11 mouse cellular contexts compared by ENCODE assay signal in the genomic region with DNA sequence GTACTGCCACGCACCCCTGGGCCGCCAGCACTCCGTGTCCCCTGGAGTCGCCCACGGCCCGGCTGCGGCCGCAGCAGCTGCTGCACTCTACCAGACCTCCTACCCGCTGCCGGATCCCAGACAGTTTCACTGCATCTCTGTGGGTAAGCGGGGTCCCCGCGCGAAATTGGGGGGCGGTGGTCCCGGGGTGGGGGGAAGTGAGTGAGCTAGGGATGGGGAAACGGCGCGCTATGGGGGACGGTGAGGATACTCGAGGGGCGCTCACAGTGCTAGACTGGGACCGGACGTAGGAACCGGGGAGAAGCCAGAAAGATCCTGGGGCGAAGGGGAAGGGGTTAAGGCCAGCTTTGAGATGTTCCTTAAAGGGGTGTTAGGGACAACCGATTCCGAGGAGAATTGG. TPM values are rescaled to one million over a fixed set of nuclear protein-coding genes. Genes with fewer than 3 reads are reported as not detected.
DNase-seq lines count a peak whose midpoint lies in the region; ATAC-seq and TF ChIP-seq lines count a peak whose summit lies in the region.
"Had no signal": no experiment of that assay in that cellular context is flagged by ENCODE, and none has a peak within 500 bp of the region (broad histone marks: within the 10 kb centered on the region; RNA-seq: fewer than 3 reads in every experiment).

No protein-coding gene starts in this region.

- no peak overlapping the region for H3K9ac ChIP-seq in forebrain, postnatal 0 days
- no peak overlapping the region for H3K9ac ChIP-seq in liver, postnatal 0 days (replicated peaks)

- peak overlapping the region; percentile 50 for H3K4me2 ChIP-seq in forebrain, postnatal 0 days (ENCODE audit: low read depth)
- H3K4me2 ChIP-seq in liver, postnatal 0 days (ENCODE audit: low read depth, low read length) = peak overlapping the region; percentile 56; the same call in 1 of the 2 replicates

- 2% methylated on average over 28 of the region's 28 CpGs for WGBS in forebrain, postnatal 0 days
- WGBS in liver, postnatal 0 days (ENCODE audit: insufficient replicate concordance) = 4% methylated on average over 28 of the region's 28 CpGs

- no peaks in the 10 kb centered on the region for H3K9me3 ChIP-seq in E14TG2a.4 (ENCODE audit: low read length)
- H3K9me3 ChIP-seq in forebrain, postnatal 0 days (ENCODE audit: low read length) = no peaks in the 10 kb centered on the region
- no peaks in the 10 kb centered on the region for H3K9me3 ChIP-seq in liver, postnatal 0 days (ENCODE audit: low read length)

- DNase-seq in embryo, embryonic 10.5 days (ENCODE audit: low spot score) = peak; percentile 19
- DNase-seq in embryo, embryonic 10 days (ENCODE audit: low spot score) = no peak
- peak; percentile 14 for DNase-seq in forebrain, postnatal 0 days
- no peak for DNase-seq in liver, postnatal 0 days
- no peak for DNase-seq in urinary bladder, adult 18-20 months (ENCODE audit: low spot score in 2 of 2)
- DNase-seq in frontal cortex, postnatal 14 days (ENCODE audit: low spot score in 2 of 2) = no peak
- no peak for DNase-seq in ovary, adult 18-20 months (ENCODE audit: low spot score)

- peaks cover 95% of the 10 kb centered on the region for H3K27me3 ChIP-seq in E14TG2a.4 (ENCODE audit: insufficient read depth, low read length)
- peaks cover 82% of the 10 kb centered on the region for H3K27me3 ChIP-seq in forebrain, postnatal 0 days (ENCODE audit: insufficient read depth, low read length)
- peaks cover 93% of the 10 kb centered on the region for H3K27me3 ChIP-seq in liver, postnatal 0 days (ENCODE audit: insufficient read depth, low read length)

- H3K4me3 ChIP-seq in E14TG2a.4 (replicated peaks; ENCODE audit: low read length) = peak overlapping the region; percentile 78
- H3K4me3 ChIP-seq in forebrain, postnatal 0 days (ENCODE audit: low read depth, low read length) = peak overlapping the region; percentile 27
- H3K4me3 ChIP-seq in liver, postnatal 0 days (ENCODE audit: low read depth, low read length) = peak overlapping the region; percentile 29; the same call in 1 of the 2 replicates

- H3K27ac ChIP-seq in forebrain, postnatal 0 days (ENCODE audit: low read depth, low read length) = no peak overlapping the region
- no peak overlapping the region for H3K27ac ChIP-seq in liver, postnatal 0 days (ENCODE audit: low read depth)

- H3K36me3 ChIP-seq in E14TG2a.4 (ENCODE audit: insufficient read depth, low read length) = no peaks in the 10 kb centered on the region
- H3K36me3 ChIP-seq in forebrain, postnatal 0 days (ENCODE audit: insufficient read depth) = no peaks in the 10 kb centered on the region
- H3K36me3 ChIP-seq in liver, postnatal 0 days (replicated peaks; ENCODE audit: insufficient read depth, low read length) = no peaks in the 10 kb centered on the region

- H3K4me1 ChIP-seq in E14TG2a.4 (replicated peaks; ENCODE audit: low read depth, low read length) = peaks cover 70% of the 10 kb centered on the region
- peaks cover 7% of the 10 kb centered on the region; the same call in 1 of the 2 replicates for H3K4me1 ChIP-seq in forebrain, postnatal 0 days (ENCODE audit: insufficient read depth)
- peaks cover 21% of the 10 kb centered on the region for H3K4me1 ChIP-seq in liver, postnatal 0 days (ENCODE audit: insufficient read depth)

- TF ChIP-seq EP300 in liver, postnatal 0 days (IDR thresholded peaks at IDR 0.05; ENCODE audit: low read depth) = no peak

- no peak for TF ChIP-seq CTCF in E14TG2a.4 (conservative IDR thresholded peaks at IDR 0.05; ENCODE audit: low read length)
- no peak for TF ChIP-seq CTCF in forebrain, postnatal 0 days (IDR thresholded peaks at IDR 0.05; ENCODE audit: low read depth)
- no peak for TF ChIP-seq CTCF in liver, postnatal 0 days (IDR thresholded peaks at IDR 0.05; ENCODE audit: low read depth)

- no peak for ATAC-seq in forebrain, postnatal 0 days
- ATAC-seq in liver, postnatal 0 days = no peak

RNA-seq across cellular contexts. Expression of gene Gsx1, which starts 0.7 kb away (rescaled TPM):
- total RNA-seq in forebrain, postnatal 0 days (2014; rRNA removed) = 1.2 and 3.2 TPM in 2 replicates
- polyA plus RNA-seq in forebrain, postnatal 0 days (2015; fragmentation: Nextera tagmentation; extraction: Ambion mirVana) = 1.2 and 1.4 TPM in 2 replicates
- polyA plus RNA-seq in liver, postnatal 0 days (2015; fragmentation: Nextera tagmentation; extraction: Ambion mirVana) = not detected in 2 replicates
- total RNA-seq: adrenal gland, postnatal 36 days; liver, adult 2 months had no signal
- polyA plus RNA-seq: liver, adult 2 months; spleen, adult 2 months had no signal

Comparison
In these comparisons a context has a peak if more than half of its experiments do, and no peak if none do; other contexts are left out.
1. DNase-seq: peak in embryo, embryonic 10.5 days (single experiment) and forebrain, postnatal 0 days (single experiment); none in embryo, embryonic 10 days (single experiment), liver, postnatal 0 days (single experiment), urinary bladder, adult 18-20 months (0 of 2), frontal cortex, postnatal 14 days (0 of 2) and ovary, adult 18-20 months (single experiment).
2. H3K4me3 ChIP-seq: peak in every context shown above with its lines; median percentile 78 in E14TG2a.4; 29 in liver, postnatal 0 days; 27 in forebrain, postnatal 0 days.